Mouse (Mus musculus) v-Abl transformed pro-B cells (cell line): ENCODE measurements around the gene Lbhd2.

Experiments used
- in situ Hi-C, 2 experiments: fragments of 400-800 bp; cut with MboI; formaldehyde crosslinking; loops; one replicate each; pipeline ENCODE4 v1.15.1; 2025; ENCODE audit not compliant: unreplicated experiment in 2 of 2

Lbhd2 gene

GRCm38 (mm10) chr12:111401454-111402184 lies 5.0 kb upstream of the Lbhd2 start:
- in situ Hi-C loops, result loop anchor here (25.0 kb wide), 2 partner anchors 314 to 1136 kb away; no protein-coding TSS in a partner anchor

DNA sequence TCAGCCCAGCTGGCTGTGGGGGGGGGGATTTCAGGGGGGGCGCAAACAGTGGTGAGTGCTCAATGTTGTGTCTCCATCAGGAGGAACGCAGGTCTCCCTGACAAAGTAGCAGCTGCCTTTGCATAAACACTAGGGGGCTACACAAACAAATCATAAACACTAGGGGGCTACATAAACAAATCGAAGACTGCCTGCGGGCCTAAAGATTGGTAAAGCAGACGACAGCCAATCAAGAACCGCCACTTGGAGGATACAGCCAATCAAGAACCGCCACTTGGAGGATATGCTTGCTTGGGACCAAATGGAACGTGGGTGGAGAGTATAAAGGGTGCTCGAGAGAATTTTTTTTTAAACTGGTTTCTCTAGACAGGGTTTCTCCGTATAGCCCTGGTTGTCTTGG lies 1.7 kb upstream of the Lbhd2 start:
- in situ Hi-C loops, result loop anchor here (25.0 kb wide), 2 partner anchors 318 to 1132 kb away; no protein-coding TSS in a partner anchor

- in situ Hi-C loops, result loop anchor here (25.0 kb wide), 2 partner anchors 322 to 1128 kb away; no protein-coding TSS in a partner anchor
Measured at GRCm38 (mm10) chr12:111409583-111409982, 3.0 kb downstream of the Lbhd2 start.

DNA sequence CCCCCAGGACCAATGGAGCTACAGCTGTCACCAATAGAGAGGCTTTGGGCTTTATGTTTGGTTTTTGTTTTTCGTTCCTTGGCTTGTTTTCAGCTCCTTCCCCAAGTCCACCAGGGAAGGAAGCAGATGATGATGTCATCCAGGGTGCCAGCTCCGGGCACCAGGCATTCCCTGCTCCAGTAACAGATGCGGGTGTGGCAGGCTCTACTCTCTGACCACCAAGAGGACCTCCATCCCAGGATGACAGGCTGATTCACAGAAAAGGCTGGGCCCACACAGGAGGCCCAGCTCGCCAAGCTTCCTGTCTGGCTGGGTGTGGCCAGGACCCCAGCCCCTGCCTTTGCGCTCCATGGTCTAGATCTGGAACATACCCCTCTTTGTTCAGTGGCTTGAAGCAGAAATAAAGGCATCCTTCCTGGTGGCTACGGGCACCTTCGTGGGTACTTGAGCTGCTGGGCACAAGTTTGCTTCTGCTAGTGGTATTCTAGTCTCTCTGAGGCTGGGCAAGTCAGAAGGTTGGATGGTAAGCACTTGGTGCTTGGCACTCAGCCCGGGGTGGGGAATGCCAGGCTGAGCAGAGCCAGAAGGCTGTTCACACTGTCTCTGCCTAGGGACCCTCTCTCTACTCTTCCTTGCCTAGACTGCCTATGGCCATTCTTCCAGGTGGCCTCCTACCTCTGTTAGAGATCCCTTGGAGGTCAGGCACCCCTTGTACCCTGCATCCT lies 5.2 kb downstream of the Lbhd2 start:
- in situ Hi-C loops, result loop anchor here (10.0 to 25.0 kb wide), 3 partner anchors 137 to 1126 kb away; partner anchors contain the start of gene Amn (in 1 of the 2)

DNA sequence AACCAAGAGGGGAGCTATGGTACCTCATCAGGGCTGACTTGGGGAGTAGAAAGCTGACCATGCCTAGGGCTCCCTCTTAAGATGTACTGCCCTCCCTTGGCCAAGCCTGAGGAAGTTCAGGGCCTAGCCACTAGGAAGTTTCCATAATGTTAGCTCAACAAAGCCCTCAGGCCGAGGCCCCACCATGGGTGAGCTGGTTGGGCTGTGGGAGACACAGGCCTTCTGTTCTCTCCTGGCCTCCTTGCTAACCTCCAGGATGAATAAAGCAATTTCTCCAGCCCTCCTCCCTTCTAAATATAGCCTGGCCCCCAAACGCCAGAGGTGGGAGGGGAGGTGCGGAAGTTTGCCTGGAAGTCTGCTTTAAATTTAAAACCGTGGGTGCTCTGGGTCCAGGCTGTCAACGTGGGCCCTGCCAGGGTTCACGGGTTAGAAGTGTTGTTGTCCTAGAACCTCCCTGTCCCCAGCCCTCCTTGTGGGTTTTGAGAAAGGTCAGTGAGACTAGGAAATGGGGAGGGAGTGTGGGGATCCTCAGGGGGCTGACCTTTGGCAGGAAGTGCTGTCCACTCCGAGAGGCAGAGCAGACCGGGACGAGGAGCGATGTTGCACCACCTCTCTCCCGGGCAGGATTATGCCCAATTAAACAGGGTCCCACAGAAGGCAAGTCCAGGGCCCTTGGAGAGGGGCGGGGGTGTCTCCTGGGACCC lies 6.1 kb downstream of the Lbhd2 start:
- in situ Hi-C loops, result loop anchor here (10.0 to 25.0 kb wide), 3 partner anchors 138 to 1125 kb away; partner anchors contain the start of gene Amn (in 1 of the 2)

- in situ Hi-C loops, result loop anchor here (10.0 to 25.0 kb wide), 3 partner anchors 138 to 1124 kb away; partner anchors contain the start of gene Amn (in 1 of the 2)
Measured at GRCm38 (mm10) chr12:111413300-111413699, 6.7 kb downstream of the Lbhd2 start.

DNA sequence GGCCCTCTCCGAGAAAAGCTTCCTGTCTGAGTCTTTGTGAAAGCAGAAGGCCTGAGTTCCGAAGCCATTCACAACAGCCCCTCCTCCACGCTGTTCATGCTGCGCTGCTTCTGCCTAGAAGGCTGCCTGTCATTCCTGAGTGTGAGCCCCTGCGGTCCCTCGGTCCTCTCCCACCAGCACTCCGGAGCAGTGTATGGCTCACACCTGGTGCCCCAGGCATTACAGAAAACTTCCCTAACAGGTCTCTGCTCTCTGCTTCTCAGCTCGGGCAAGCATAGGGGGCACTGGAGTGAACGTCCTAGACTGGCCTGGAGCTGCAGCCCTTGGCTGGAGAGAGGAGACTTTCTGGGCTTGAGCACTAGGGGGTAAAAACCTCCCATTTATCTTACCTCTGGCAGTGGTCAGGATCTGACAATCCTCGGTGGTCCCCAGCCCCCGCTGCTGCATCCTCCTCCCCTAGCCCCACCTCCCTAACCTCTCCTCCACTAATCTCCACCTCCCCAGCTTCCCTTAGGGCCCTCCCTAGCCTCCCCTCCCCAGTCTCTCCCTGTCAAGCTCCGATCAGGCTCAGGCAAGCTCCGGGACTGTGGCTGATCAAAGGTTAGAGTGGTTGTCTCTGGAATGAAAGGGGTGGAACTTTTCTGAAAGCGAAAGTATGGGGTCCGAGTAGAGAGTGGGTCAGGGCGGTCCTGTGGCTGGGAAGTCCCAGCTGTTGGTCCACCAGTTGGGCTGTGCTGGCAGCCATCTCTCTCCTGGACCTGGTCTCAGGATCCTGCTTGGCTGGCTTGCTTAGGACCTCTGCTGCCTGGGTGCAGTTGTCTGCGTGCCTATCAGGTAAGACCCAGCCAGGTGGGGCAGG lies 10.5 kb downstream of the Lbhd2 start, which contains the start of gene Exoc3l4:
TSS of gene Exoc3l4 (plus strand) at position 97 of the 859 bp plus-strand sequence.
- in situ Hi-C loops, result loop anchor here (10.0 to 25.0 kb wide), 3 partner anchors 142 to 1120 kb away; partner anchors contain the start of gene Amn (in 1 of the 2)

GRCm38 (mm10) chr12:111419918-111420317 lies 13.3 kb downstream of the Lbhd2 start:
- in situ Hi-C loops, result loop anchor here (10.0 to 25.0 kb wide), 5 partner anchors 85 to 1117 kb away; partner anchors contain the start of gene Amn (in 1 of the 2)

DNA sequence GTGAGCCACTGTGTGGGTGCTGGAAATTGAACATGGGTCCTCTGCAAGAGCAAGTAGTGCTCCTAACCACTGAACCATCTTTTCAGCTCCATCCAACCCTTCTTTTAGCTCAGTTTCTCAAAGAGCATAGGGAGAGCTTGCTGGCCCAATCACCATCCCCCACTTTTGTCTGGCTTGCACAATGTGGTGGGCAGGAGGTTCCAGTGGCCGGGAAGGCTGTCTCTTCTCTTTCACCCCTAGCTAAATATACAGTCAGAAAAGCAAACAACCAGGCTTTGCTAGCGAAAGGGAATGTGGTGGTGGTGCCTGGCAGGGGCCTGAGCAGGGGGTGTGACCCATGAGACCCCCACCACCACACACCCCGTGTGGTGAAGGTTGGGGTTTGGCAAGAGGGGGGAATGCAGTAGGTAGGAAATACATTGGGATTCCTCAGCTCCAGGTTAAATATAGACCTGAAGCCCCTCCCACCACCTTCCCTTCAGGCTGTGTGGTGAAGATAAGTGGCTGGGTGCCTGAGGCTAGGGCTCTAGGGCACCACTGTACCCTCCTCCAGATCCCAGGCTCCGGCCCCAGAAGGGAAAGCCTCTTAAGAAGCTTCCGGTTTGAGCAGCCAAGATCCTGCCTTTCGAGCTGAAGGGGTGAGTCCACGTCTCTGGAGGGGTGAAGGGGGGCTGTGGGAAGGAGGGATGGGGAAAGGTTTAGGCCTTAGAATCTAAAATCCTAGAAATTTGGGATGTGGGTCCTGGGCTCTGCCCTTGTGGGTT lies 14.5 kb downstream of the Lbhd2 start:
- in situ Hi-C loops, result loop anchor here (10.0 to 25.0 kb wide), 4 partner anchors 84 to 1116 kb away; no protein-coding TSS in a partner anchor

DNA sequence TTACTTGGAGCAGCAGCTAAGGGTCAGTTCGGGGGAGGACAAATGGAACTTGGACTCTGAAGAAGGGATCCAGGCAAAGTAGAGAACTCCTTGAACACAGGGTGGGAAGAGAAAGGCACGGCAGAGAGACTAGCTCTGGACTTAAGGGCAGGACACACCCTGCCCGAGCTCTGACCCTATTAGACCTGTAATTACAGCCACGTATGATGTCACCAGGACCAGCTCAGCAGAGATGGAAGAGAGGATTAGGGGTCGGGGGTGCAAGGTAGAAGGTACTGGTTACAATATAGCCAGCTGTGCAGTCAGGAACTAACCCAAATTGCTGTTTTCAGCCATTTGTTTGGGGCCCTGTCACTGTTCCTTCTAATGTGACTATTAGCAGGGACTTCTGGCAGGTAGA lies 16.2 kb downstream of the Lbhd2 start:
- in situ Hi-C loops, result loop anchor here (10.0 to 25.0 kb wide), 4 partner anchors 82 to 1114 kb away; no protein-coding TSS in a partner anchor

DNA sequence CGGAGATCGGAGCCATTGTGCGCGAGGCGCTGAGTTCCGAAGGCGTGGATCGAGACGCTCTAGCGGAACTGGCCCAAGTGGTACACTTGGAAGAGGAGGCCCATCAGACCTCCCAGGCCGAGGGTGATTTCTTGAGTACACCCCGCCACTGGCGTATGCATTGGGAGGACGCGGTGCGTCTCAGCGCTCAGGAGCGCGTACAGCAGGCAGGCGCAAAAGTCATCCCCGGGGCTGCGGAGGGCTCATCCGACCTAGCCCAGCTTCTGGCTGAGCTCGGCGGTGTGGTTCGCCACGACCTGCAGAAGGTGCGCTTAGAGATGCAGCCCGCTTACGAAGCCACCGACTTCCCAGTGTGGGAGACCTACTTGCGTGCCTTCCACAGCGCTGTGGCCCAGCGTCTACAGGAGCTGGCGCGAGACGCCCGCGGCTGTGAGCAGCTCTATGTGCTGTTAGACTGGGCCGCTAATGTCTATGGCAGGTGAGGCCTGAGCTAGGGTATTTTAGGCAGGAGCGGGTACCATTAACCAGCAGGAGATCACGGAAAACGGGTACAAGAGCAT lies 17.0 kb downstream of the Lbhd2 start:
- in situ Hi-C loops, result loop anchor here (10.0 to 25.0 kb wide), 4 partner anchors 81 to 1114 kb away; no protein-coding TSS in a partner anchor

GRCm38 (mm10) chr12:111424547-111424946 lies 17.9 kb downstream of the Lbhd2 start:
- in situ Hi-C loops, result loop anchor here (10.0 to 25.0 kb wide), 4 partner anchors 80 to 1113 kb away; no protein-coding TSS in a partner anchor

GRCm38 (mm10) chr12:111425258-111425657 lies 18.6 kb downstream of the Lbhd2 start:
- in situ Hi-C loops, result loop anchor here (5.0 to 10.0 kb wide), 3 partner anchors 37 to 220 kb away; no protein-coding TSS in a partner anchor

- in situ Hi-C loops, result loop anchor here (5.0 to 10.0 kb wide), 3 partner anchors 36 to 219 kb away; no protein-coding TSS in a partner anchor
Measured at GRCm38 (mm10) chr12:111425789-111426460, 19.3 kb downstream of the Lbhd2 start.

DNA sequence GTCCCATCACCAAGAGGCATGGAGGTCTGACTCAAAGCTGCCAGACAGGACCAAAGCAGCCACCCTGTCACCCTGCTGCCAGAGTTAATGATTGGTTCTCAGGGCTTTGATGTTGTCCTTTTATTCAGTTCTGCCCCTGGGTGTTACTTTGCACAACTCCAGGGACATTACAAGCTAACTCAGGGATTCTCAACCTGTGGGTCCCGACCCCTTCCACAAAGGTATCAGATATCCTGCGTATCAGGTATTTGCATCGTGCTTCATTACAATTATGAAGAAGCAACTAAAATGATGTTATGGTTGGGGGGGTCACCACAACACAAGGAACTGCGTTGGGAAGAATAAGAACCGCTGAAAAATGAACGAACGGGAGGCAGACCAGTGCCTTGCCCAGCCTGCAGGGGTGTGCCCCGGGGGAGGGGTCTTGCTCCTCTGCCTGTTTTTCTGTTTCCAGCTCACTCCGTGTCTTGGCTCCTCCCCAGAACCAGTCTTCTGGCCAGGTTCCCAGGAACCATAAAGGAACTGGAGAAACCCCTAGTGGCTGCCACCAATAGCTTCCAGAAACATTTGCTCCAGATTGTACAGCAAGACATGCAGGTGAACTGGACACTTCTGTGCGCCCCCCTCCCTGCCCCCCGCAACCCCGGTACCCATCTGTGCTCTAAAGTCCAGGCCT lies 21.0 kb downstream of the Lbhd2 start:
- in situ Hi-C loops, result loop anchor here (5.0 to 10.0 kb wide), 3 partner anchors 35 to 217 kb away; no protein-coding TSS in a partner anchor

DNA sequence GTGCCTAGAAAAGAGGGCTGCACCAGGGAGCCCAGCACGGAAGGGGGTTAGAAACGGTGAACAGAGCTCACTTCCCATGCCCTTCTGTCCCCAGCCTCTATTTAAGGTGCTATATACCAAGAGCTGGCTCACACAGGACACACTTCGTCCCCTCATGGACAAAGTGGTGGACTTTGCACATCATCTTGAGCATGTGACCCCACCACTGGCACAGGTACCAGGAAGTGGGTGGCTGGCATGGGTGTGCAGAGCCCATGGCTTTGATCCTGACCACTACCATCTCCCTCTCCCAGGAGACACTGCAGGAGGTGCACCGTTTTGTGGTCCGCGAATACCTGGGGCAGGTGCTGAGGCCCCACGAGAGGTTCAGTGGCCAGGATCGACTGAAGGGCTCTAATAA lies 21.8 kb downstream of the Lbhd2 start:
- in situ Hi-C loops, result loop anchor here (5.0 to 10.0 kb wide), 3 partner anchors 34 to 216 kb away; no protein-coding TSS in a partner anchor
